Mouse (Mus musculus) urinary bladder, postnatal 25 days (tissue): ENCODE results near the gene Ica1.

Source experiments
- DNase-seq: peaks from one replicate; pipeline ENCODE4 v3.0.0; 2022; ENCODE audit warnings: low spot score

Ica1 gene

GRCm38 (mm10) chr6:8686678-8687580, 91.4 kb downstream of the Ica1 start:
- DNase-seq = no peak

GRCm38 (mm10) chr6:8683379-8683778, 94.9 kb downstream of the Ica1 start:
- no peak for DNase-seq

- no peak for DNase-seq
Measured at GRCm38 (mm10) chr6:8680931-8681330, 97.4 kb downstream of the Ica1 start.

GRCm38 (mm10) chr6:8673013-8673412, 105.3 kb downstream of the Ica1 start:
- no peak for DNase-seq

- no peak for DNase-seq
Measured at GRCm38 (mm10) chr6:8669343-8669742, 108.9 kb downstream of the Ica1 start.

- DNase-seq = no peak
Measured at GRCm38 (mm10) chr6:8668013-8668811, 110.1 kb downstream of the Ica1 start.

GRCm38 (mm10) chr6:8665786-8666185, 112.5 kb downstream of the Ica1 start:
- DNase-seq = no peak

GRCm38 (mm10) chr6:8664956-8665355, 113.3 kb downstream of the Ica1 start:
- DNase-seq = no peak

GRCm38 (mm10) chr6:8663092-8663740, 115.1 kb downstream of the Ica1 start:
- no peak for DNase-seq

- DNase-seq = no peak
Measured at GRCm38 (mm10) chr6:8661404-8661803, 116.9 kb downstream of the Ica1 start.

GRCm38 (mm10) chr6:8660076-8660475, 118.2 kb downstream of the Ica1 start:
- DNase-seq = no peak

GRCm38 (mm10) chr6:8659194-8659959, 118.9 kb downstream of the Ica1 start:
- no peak for DNase-seq

- no peak for DNase-seq
Measured at GRCm38 (mm10) chr6:8658431-8658830, 119.9 kb downstream of the Ica1 start.

GRCm38 (mm10) chr6:8657459-8657858, 120.8 kb downstream of the Ica1 start:
- DNase-seq = no peak

GRCm38 (mm10) chr6:8655454-8655853, 122.8 kb downstream of the Ica1 start:
- no peak for DNase-seq

- no peak for DNase-seq
Measured at GRCm38 (mm10) chr6:8650413-8650812, 127.9 kb downstream of the Ica1 start.

- no peak for DNase-seq
Measured at GRCm38 (mm10) chr6:8649295-8649865, 128.9 kb downstream of the Ica1 start.

- no peak for DNase-seq
Measured at GRCm38 (mm10) chr6:8648185-8648901, 129.9 kb downstream of the Ica1 start.

GRCm38 (mm10) chr6:8647513-8648184, 130.6 kb downstream of the Ica1 start:
- DNase-seq = no peak

- no peak for DNase-seq
Measured at GRCm38 (mm10) chr6:8645708-8646107, 132.6 kb downstream of the Ica1 start.
